Mouse (Mus musculus) spleen, postnatal 10 days (tissue): Measurements from ENCODE around the gene Cyth1.

Experiments used
- DNase-seq, 2 experiments: peaks; one replicate each; pipeline ENCODE4 v3.0.0; 2021 to 2022; ENCODE audit warnings: low spot score in 2 of 2

The Cyth1 gene

GRCm38 (mm10) chr11:118156480-118157060, 91.8 kb downstream of the Cyth1 start:
- peak in 1 of 2 experiments; percentile 71 for DNase-seq

DNA sequence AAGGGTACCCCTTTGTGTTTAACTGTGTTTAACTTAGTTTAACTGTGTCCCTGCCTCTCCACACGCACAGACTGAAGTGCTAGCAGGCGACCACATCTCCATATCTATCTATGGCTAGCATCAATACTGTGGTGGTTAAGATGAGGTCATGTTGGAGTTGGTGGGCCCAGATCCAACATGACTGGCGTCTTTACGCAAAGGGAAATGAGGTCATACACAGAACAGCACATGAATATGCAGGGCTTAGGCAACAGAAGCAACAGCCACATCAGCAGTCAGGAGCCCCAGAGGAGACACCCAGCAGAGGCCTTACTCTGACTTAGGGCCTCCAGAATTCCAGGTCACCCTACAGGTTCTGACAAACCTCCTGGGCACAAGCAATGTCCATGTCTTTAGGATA, 95.4 kb downstream of the Cyth1 start:
- DNase-seq: no peak

- peak in 1 of 2 experiments; percentile 36 for DNase-seq
Observed at GRCm38 (mm10) chr11:118151423-118152180, 96.8 kb downstream of the Cyth1 start.

GRCm38 (mm10) chr11:118150115-118150701, 98.2 kb downstream of the Cyth1 start:
- no peak for DNase-seq

DNA sequence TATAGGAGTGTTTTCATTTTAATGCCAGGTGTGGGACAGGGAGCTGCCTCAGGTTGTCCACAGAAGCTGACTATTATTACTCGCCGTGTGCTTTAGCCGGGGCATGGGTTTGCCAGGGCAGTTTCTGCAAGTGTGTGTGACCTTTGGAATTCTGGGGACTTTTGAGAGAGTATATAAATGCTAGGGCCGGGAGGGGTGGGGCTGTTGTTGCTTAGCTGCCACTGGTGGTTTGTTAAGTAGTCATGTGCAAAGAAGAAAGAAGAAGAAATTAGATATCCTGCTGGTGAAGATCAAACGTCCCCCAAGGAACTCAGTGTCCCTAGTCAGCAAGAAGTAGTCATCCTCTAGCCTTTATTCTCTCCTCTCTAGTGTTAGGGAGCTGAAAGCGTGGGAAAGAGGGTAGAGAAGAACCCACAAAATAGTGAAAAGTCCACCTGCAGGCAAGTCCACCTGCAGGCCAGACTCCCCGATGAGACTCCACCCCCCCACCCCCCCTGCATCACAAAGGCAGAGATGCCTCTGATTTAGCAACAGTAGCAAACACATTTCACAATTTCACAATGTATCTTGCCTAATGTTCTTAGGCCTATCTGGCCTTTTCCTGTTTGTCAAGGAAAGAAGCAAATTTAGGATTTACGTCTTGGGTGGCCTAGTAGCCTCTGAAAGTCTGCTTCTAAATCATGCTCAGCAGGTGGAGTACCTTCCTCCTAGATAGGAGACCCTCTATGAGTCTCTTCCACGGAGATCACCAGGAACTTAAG, 100.3 kb downstream of the Cyth1 start:
- no peak for DNase-seq

- no peak for DNase-seq
Observed at GRCm38 (mm10) chr11:118146446-118146845, 101.9 kb downstream of the Cyth1 start.

GRCm38 (mm10) chr11:118145771-118146351, 102.5 kb downstream of the Cyth1 start:
- peak; percentile 48 to 69 for DNase-seq

DNA sequence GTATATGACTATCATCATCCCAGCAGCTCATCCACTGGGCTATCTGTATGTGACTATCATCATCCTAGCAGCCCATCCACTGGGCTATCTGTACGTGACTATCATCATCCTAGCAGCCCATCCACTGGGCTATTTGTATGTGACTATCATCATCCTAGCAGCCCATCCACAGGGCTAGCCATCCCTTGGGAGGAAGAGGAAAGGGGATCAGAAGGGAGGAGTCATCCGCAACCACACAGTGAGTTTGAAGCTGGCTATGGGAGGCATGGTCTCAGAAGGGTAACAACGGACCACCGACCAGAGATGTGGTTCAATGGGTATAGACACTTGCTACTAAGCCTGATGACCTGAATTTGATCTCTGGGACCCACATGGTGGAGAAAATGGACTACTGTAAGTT, 103.3 kb downstream of the Cyth1 start:
- DNase-seq: no peak

GRCm38 (mm10) chr11:118143731-118144130, 104.7 kb downstream of the Cyth1 start:
- DNase-seq: no peak

- DNase-seq: no peak
Observed at GRCm38 (mm10) chr11:118142547-118143165, 105.7 kb downstream of the Cyth1 start.

GRCm38 (mm10) chr11:118140771-118141565, 107.4 kb downstream of the Cyth1 start:
- no peak for DNase-seq

DNA sequence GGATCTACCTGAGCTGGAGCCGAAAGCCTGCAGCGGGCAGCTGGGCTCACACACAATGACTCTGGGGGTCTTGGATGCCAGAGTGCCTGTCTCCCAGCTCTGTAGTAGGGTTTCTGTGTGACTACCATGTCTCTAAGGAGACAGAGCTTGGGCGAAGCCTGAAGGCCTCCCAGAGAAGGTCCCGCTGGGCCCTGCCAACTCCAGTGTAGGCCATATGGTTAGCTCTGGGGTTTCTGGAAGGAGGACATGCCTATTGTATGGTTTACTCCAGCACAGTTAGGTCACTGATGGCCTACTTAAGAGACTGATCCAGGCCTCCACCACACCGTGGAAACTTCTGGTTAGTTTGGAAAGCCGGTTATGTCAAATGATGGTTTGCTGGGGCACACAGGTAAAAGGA, 110.0 kb downstream of the Cyth1 start:
- DNase-seq: no peak

GRCm38 (mm10) chr11:118136172-118136632, 112.2 kb downstream of the Cyth1 start:
- no peak for DNase-seq

DNA sequence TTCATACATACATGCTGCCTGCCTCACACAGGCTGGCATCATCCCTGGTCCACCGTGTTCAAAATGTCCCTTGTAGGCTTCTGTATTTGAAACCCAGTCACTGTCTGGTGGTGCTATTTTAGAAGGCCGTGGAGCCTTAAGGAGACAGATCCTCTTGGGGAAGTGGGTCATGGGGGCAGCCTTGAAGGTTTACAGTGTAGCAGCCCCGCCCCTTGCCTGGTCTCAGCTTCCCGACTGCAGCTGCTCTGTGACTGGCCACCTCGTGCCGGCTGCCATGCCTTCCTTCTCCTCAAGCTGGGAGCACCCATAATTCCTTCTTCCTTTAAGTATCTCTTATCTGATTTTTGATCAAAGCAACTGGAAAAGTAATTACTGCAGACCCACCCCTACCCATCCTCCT, 113.1 kb downstream of the Cyth1 start:
- no peak for DNase-seq

GRCm38 (mm10) chr11:118133752-118134169, 114.6 kb downstream of the Cyth1 start:
- DNase-seq: no peak

DNA sequence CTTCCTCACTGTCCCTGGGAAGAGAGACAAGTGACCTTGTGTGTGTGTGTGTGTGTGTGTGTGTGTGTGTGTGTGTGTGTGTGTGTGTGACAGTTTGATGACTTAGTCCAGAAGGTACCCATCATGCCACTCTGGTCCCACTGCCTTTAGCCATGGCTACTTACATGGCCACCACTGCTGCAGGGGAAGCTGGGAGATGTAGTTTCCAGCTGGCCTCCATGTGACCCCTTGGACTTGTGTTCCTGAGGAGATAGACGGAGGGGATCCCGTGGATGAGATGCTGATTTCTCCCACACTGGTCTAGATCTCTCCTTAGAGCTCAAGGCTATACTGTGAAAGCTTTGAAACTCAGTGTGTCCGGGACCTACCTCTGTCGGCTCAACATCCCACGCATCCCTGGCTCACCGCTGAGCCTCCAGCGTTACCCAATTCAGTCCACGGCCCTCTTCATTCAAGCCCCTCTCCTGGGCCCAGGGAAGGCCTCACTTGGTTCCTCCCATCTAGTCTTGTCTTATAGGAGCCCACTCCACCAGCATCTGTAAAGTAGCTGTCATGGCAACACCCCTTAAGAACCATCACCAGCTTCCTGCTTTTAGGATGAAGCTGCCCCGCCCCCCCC, 115.2 kb downstream of the Cyth1 start:
- no peak for DNase-seq

- DNase-seq: no peak
Observed at GRCm38 (mm10) chr11:118132136-118132535, 116.3 kb downstream of the Cyth1 start.

DNA sequence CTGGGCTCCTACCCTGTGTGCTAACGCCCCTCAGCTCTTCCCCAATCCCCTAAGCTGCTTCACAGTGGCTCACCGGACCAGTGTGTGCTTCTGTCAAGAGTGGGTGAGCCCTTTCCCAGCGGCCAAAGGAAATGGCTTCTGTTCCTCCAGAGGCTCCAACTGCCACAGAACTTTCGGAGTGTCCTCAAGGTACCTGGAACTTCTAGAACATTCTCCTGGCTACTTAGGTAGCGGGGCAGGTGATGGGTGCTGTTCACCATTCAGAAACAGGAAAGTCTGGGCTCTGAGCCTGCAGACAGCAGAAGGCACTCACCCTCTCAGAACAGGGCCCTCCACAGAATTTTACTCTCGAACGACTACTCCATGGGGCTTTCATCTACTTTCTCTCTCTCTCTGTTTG, 117.9 kb downstream of the Cyth1 start, which contains the start of gene Dnah17:
Dnah17 (minus strand) TSS at position 101 of the 400 bp plus-strand sequence.
- DNase-seq: no peak

DNA sequence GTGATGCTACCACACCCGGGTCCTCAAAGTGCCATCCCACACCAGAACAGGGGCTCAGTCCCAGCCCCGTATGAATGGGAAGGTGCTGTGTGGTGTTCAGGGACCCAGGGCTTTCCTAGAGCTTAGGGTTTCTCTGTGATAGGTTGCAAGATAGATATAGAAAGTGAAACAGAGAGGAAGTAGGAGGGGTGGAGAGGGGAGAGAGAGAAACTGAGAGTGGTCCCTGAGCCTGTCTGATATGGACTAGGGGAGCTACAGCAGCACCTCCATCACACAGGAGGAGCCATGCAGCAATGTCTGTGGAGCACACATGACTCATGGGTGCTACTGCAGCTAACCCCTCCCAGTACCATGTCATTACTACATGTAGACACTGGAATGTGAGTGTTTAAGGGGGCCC, 118.6 kb downstream of the Cyth1 start:
- no peak for DNase-seq

DNA sequence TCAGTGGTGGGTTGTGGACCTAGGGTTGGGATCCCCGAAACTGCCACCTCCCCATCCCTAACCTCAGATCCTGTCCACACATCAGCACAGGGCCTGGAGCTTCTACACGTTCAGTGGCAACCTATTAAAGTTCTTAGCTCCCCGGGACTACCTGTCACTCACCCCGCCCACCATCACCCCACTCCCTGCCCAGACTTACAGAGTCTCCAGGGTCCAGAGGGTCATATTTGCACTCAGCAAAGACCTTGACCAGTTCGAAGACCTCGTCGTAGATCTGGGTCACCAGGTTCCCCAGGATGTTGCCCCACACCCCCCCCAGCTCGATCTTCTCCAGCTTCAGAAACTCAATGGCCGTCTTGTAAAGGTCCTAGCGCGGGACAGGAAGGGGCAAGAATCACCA, 126.8 kb downstream of the Cyth1 start:
- no peak for DNase-seq
